Comparison of ENCODE assay signal across 14 mouse cellular contexts in genomic region chr8:94996037-94996436, GRCm38 (mm10). TPM values are rescaled to one million over a fixed set of nuclear protein-coding genes. Genes with fewer than 3 reads are reported as not detected.
DNase-seq lines count a peak whose midpoint lies in the region; ATAC-seq and TF ChIP-seq lines count a peak whose summit lies in the region.
"Had no signal": no experiment of that assay in that cellular context is flagged by ENCODE, and none has a peak within 500 bp of the region (broad histone marks: within the 10 kb centered on the region; RNA-seq: fewer than 3 reads in every experiment).

No protein-coding gene starts in this region.

- peak overlapping the region; percentile 82 for H3K27ac ChIP-seq in testis, adult 2 months (ENCODE audit: control insufficient read depth, insufficient read depth, low read depth, low read length)
- H3K27ac ChIP-seq in forebrain, postnatal 0 days (ENCODE audit: low read depth, low read length) = peak overlapping the region; percentile 96
- peak overlapping the region; percentile 96 for H3K27ac ChIP-seq in midbrain, embryonic 13.5 days
- H3K27ac ChIP-seq: embryonic facial prominence, embryonic 13.5 days; kidney, embryonic 15.5 days had no signal

- H3K9ac ChIP-seq in forebrain, postnatal 0 days = peak overlapping the region; percentile 69
- peak overlapping the region; percentile 97 for H3K9ac ChIP-seq in midbrain, embryonic 13.5 days (replicated peaks)
- H3K9ac ChIP-seq: embryonic facial prominence, embryonic 13.5 days; kidney, embryonic 15.5 days had no signal

- H3K4me1 ChIP-seq in testis, adult 2 months (ENCODE audit: control insufficient read depth, insufficient read depth, low read length) = peaks cover 20% of the 10 kb centered on the region
- H3K4me1 ChIP-seq in forebrain, postnatal 0 days (ENCODE audit: insufficient read depth) = peaks cover 73% of the 10 kb centered on the region
- H3K4me1 ChIP-seq in midbrain, embryonic 13.5 days (replicated peaks) = peaks cover 78% of the 10 kb centered on the region

- peak overlapping the region; percentile 71 for H3K4me2 ChIP-seq in forebrain, postnatal 0 days (ENCODE audit: low read depth)
- peak overlapping the region; percentile 98 for H3K4me2 ChIP-seq in midbrain, embryonic 13.5 days (replicated peaks)
- H3K4me2 ChIP-seq: embryonic facial prominence, embryonic 13.5 days; kidney, embryonic 15.5 days had no signal

- H3K9me3 ChIP-seq in forebrain, postnatal 0 days (ENCODE audit: low read length) = no peaks in the 10 kb centered on the region
- H3K9me3 ChIP-seq in midbrain, embryonic 13.5 days = no peaks in the 10 kb centered on the region
- H3K9me3 ChIP-seq: embryonic facial prominence, embryonic 13.5 days; kidney, embryonic 15.5 days had no signal

- WGBS in forebrain, postnatal 0 days = 9% methylated on average over 12 of the region's 12 CpGs
- WGBS in midbrain, embryonic 13.5 days = 11% methylated on average over 12 of the region's 12 CpGs

- H3K4me3 ChIP-seq in testis, adult 2 months (ENCODE audit: control insufficient read depth, low read depth, low read length) = peak overlapping the region; percentile 16
- peak overlapping the region; percentile 41 for H3K4me3 ChIP-seq in forebrain, postnatal 0 days (ENCODE audit: low read depth, low read length)
- peak overlapping the region; percentile 71 for H3K4me3 ChIP-seq in midbrain, embryonic 13.5 days (replicated peaks)
- H3K4me3 ChIP-seq: embryonic facial prominence, embryonic 13.5 days; kidney, embryonic 15.5 days had no signal

- H3K27me3 ChIP-seq in testis, adult 2 months (ENCODE audit: control insufficient read depth, insufficient read depth, low read length) = no peaks in the 10 kb centered on the region
- H3K27me3 ChIP-seq in forebrain, postnatal 0 days (ENCODE audit: insufficient read depth, low read length) = no peaks in the 10 kb centered on the region
- H3K27me3 ChIP-seq in midbrain, embryonic 13.5 days = no peaks in the 10 kb centered on the region
- H3K27me3 ChIP-seq: embryonic facial prominence, embryonic 13.5 days; kidney, embryonic 15.5 days had no signal

- H3K36me3 ChIP-seq in testis, adult 2 months (ENCODE audit: control insufficient read depth, insufficient read depth, low read length) = no peaks in the 10 kb centered on the region
- H3K36me3 ChIP-seq in forebrain, postnatal 0 days (ENCODE audit: insufficient read depth) = no peaks in the 10 kb centered on the region; the same call in 1 of the 2 replicates
- H3K36me3 ChIP-seq in midbrain, embryonic 13.5 days = no peaks in the 10 kb centered on the region
- H3K36me3 ChIP-seq: embryonic facial prominence, embryonic 13.5 days; kidney, embryonic 15.5 days had no signal

- no peak for ATAC-seq in forebrain, postnatal 0 days
- ATAC-seq in midbrain, embryonic 13.5 days = no peak

- TF ChIP-seq POLR2A in testis, adult 2 months (IDR thresholded peaks at IDR 0.05; ENCODE audit: control insufficient read depth, low read depth, low read length) = no peak

- DNase-seq in testis, postnatal 14 days (ENCODE audit: low spot score) = no peak
- DNase-seq in forebrain, postnatal 0 days = peak; percentile 68
- no peak for DNase-seq in thymus, postnatal 14 days
- DNase-seq in c-Kit-positive CD71-positive TER-119-positive erythroid progenitor cells, embryonic 14.5 days (ENCODE audit: low spot score) = no peak
- DNase-seq in adrenal gland, postnatal 14 days = no peak
- DNase-seq: gastrocnemius, postnatal 10 days; heart, postnatal 10 days; lung, adult 2 months had no signal

- TF ChIP-seq CTCF in testis, adult 2 months (IDR thresholded peaks at IDR 0.05; ENCODE audit: control insufficient read depth, insufficient read depth, insufficient replicate concordance, low read depth, low read length) = no peak
- no peak for TF ChIP-seq CTCF in forebrain, postnatal 0 days (IDR thresholded peaks at IDR 0.05; ENCODE audit: low read depth)

RNA-seq across cellular contexts. Expression of gene Adgrg3, which starts 21.5 kb away (rescaled TPM):
- polyA plus RNA-seq in testis, adult 2 months (2012; rRNA removed) = 0.31 and 0.49 TPM in 2 replicates
- total RNA-seq in forebrain, postnatal 0 days (2014; rRNA removed) = 0.67 and 1.2 TPM in 2 replicates
- 0.47 and 0.69 TPM in 2 replicates for polyA plus RNA-seq in forebrain, postnatal 0 days (2015; fragmentation: Nextera tagmentation; extraction: Ambion mirVana)
- polyA plus RNA-seq in midbrain, embryonic 13.5 days (2015; fragmentation: Nextera tagmentation; extraction: Ambion mirVana) = 0.96 and 1.3 TPM in 2 replicates
- total RNA-seq in adrenal gland, postnatal 14 days (2021) = 4.0 and 4.2 TPM in 2 replicates

RNA-seq across cellular contexts. Expression of gene Adgrg1, which starts 21.5 kb away (rescaled TPM):
- polyA plus RNA-seq in testis, adult 2 months (2012; rRNA removed) = 44.0 and 62.3 TPM in 2 replicates
- total RNA-seq in forebrain, postnatal 0 days (2014; rRNA removed) = 107 and 188 TPM in 2 replicates
- 79.8 and 101 TPM in 2 replicates for polyA plus RNA-seq in forebrain, postnatal 0 days (2015; fragmentation: Nextera tagmentation; extraction: Ambion mirVana)
- polyA plus RNA-seq in midbrain, embryonic 13.5 days (2015; fragmentation: Nextera tagmentation; extraction: Ambion mirVana) = 189 and 212 TPM in 2 replicates
- 35.5 and 54.3 TPM in 2 replicates for total RNA-seq in adrenal gland, postnatal 14 days (2021)

RNA-seq across cellular contexts. Expression of gene Drc7, which starts 58.9 kb away (rescaled TPM):
- 82.6 and 87.3 TPM in 2 replicates for polyA plus RNA-seq in testis, adult 2 months (2012; rRNA removed)
- 1.9 and 4.4 TPM in 2 replicates for total RNA-seq in forebrain, postnatal 0 days (2014; rRNA removed)
- 2.1 and 3.7 TPM in 2 replicates for polyA plus RNA-seq in forebrain, postnatal 0 days (2015; fragmentation: Nextera tagmentation; extraction: Ambion mirVana)
- 0.24 and 0.58 TPM in 2 replicates for polyA plus RNA-seq in midbrain, embryonic 13.5 days (2015; fragmentation: Nextera tagmentation; extraction: Ambion mirVana)
- total RNA-seq in adrenal gland, postnatal 14 days (2021) = not detected in 2 replicates
- total RNA-seq: gastrocnemius, postnatal 10 days; heart, postnatal 10 days; monocyte, adult 5-6 weeks had no signal
- polyA plus RNA-seq: kidney, embryonic 15.5 days; stomach, embryonic 14.5 days had no signal

Comparison
In these comparisons a context has a peak if more than half of its experiments do, and no peak if none do; other contexts are left out.
1. H3K4me3 ChIP-seq: peak in every context shown above with its lines; median percentile 71 in midbrain, embryonic 13.5 days; 41 in forebrain, postnatal 0 days; 16 in testis, adult 2 months.
2. RNA of gene Drc7, which starts 58.9 kb away (polyA plus RNA-seq): 82.6 to 87.3 TPM in testis, adult 2 months; 2.1 to 3.7 TPM in forebrain, postnatal 0 days and 0.24 to 0.58 TPM in midbrain, embryonic 13.5 days; every median in the first group is over 10 times any median in the second.
3. Peak in every context shown above with its lines, with median percentiles within 50 percentile points of each other: H3K27ac ChIP-seq.